Mouse (Mus musculus) MEL-GATA-1-ER (cell line): ENCODE data around the gene Ldlrad3.

Experiments used
- DNase-seq: peaks from one replicate; pipeline ENCODE4 v3.0.0-alpha.2; 2012; ENCODE audit warnings: low read depth; ENCODE audit errors: extremely low read depth

Ldlrad3 gene

GRCm38 (mm10) chr2:101967601-101968000 is 218.6 kb downstream of the Ldlrad3 start:
- no peak for DNase-seq

GRCm38 (mm10) chr2:101967152-101967551 is 219.0 kb downstream of the Ldlrad3 start:
- DNase-seq, result no peak

GRCm38 (mm10) chr2:101966017-101966416 is 220.2 kb downstream of the Ldlrad3 start:
- no peak for DNase-seq

GRCm38 (mm10) chr2:101965515-101965914 is 220.7 kb downstream of the Ldlrad3 start:
- DNase-seq, result no peak

GRCm38 (mm10) chr2:101963367-101963766 is 222.8 kb downstream of the Ldlrad3 start:
- no peak for DNase-seq

- no peak for DNase-seq
These were observed 223.8 kb downstream of the Ldlrad3 start for GRCm38 (mm10) chr2:101962349-101962748.

- DNase-seq, result no peak
These were observed 224.8 kb downstream of the Ldlrad3 start for GRCm38 (mm10) chr2:101961391-101961790.

- DNase-seq, result no peak
These were observed 225.5 kb downstream of the Ldlrad3 start for GRCm38 (mm10) chr2:101960658-101961057.

- no peak for DNase-seq
These were observed 230.1 kb downstream of the Ldlrad3 start for GRCm38 (mm10) chr2:101956125-101956524.

GRCm38 (mm10) chr2:101952951-101953361 is 233.2 kb downstream of the Ldlrad3 start:
- DNase-seq, result no peak

GRCm38 (mm10) chr2:101950716-101951520 is 235.3 kb downstream of the Ldlrad3 start:
- no peak for DNase-seq

- DNase-seq, result no peak
These were observed 251.2 kb downstream of the Ldlrad3 start for GRCm38 (mm10) chr2:101935006-101935405.

- DNase-seq, result no peak
These were observed 252.9 kb downstream of the Ldlrad3 start for GRCm38 (mm10) chr2:101933301-101933700.

- no peak for DNase-seq
These were observed 253.8 kb downstream of the Ldlrad3 start for GRCm38 (mm10) chr2:101932169-101932936.

GRCm38 (mm10) chr2:101925591-101926188 is 260.5 kb downstream of the Ldlrad3 start:
- DNase-seq, result no peak

GRCm38 (mm10) chr2:101925183-101925582 is 261.0 kb downstream of the Ldlrad3 start:
- no peak for DNase-seq

GRCm38 (mm10) chr2:101923181-101923580 is 263.0 kb downstream of the Ldlrad3 start:
- DNase-seq, result no peak

- DNase-seq, result peak; percentile 23
These were observed 263.9 kb downstream of the Ldlrad3 start for GRCm38 (mm10) chr2:101922302-101922701.

- DNase-seq, result no peak
These were observed 266.0 kb downstream of the Ldlrad3 start for GRCm38 (mm10) chr2:101920136-101920554.

GRCm38 (mm10) chr2:101918518-101918917 is 267.7 kb downstream of the Ldlrad3 start:
- DNase-seq, result no peak

- no peak for DNase-seq
These were observed 276.7 kb downstream of the Ldlrad3 start for GRCm38 (mm10) chr2:101909326-101910080.
